Mouse (Mus musculus) CH12F3 (cell line): ENCODE measurements around the gene Rab11fip5.

ENCODE experiments used
- in situ Hi-C: fragments of 300-500 bp; cut with MboI; formaldehyde crosslinking; loops from 2 replicates; pipeline ENCODE4 v1.14.3; 2020; ENCODE audit warnings: low sequenced_read_pairs

Rab11fip5 gene

GRCm38 (mm10) chr6:85374734-85375114 is 290 bp upstream of the Rab11fip5 start:
- in situ Hi-C loops = no loop called here

- in situ Hi-C loops = no loop called here
Measured at GRCm38 (mm10) chr6:85373066-85373860, 1.2 kb downstream of the Rab11fip5 start.

- in situ Hi-C loops = no loop called here
Measured at GRCm38 (mm10) chr6:85372496-85372895, 1.9 kb downstream of the Rab11fip5 start.

- in situ Hi-C loops = no loop called here
Measured at GRCm38 (mm10) chr6:85371859-85372405, 2.5 kb downstream of the Rab11fip5 start.

GRCm38 (mm10) chr6:85370666-85371430 is 3.6 kb downstream of the Rab11fip5 start:
- in situ Hi-C loops = no loop called here

- in situ Hi-C loops = no loop called here
Measured at GRCm38 (mm10) chr6:85370041-85370440, 4.4 kb downstream of the Rab11fip5 start.

GRCm38 (mm10) chr6:85369181-85369860 is 5.1 kb downstream of the Rab11fip5 start:
- in situ Hi-C loops = no loop called here

- in situ Hi-C loops = no loop called here
Measured at GRCm38 (mm10) chr6:85368722-85369121, 5.7 kb downstream of the Rab11fip5 start.

- in situ Hi-C loops = no loop called here
Measured at GRCm38 (mm10) chr6:85368166-85368565, 6.3 kb downstream of the Rab11fip5 start.

GRCm38 (mm10) chr6:85366387-85366786 is 8.0 kb downstream of the Rab11fip5 start:
- in situ Hi-C loops = no loop called here

GRCm38 (mm10) chr6:85364439-85364838 is 10.0 kb downstream of the Rab11fip5 start:
- in situ Hi-C loops = no loop called here

GRCm38 (mm10) chr6:85363906-85364260 is 10.6 kb downstream of the Rab11fip5 start:
- in situ Hi-C loops = no loop called here

- in situ Hi-C loops = no loop called here
Measured at GRCm38 (mm10) chr6:85363231-85363905, 11.1 kb downstream of the Rab11fip5 start.

- in situ Hi-C loops = no loop called here
Measured at GRCm38 (mm10) chr6:85362610-85363009, 11.8 kb downstream of the Rab11fip5 start.

GRCm38 (mm10) chr6:85360311-85360710 is 14.1 kb downstream of the Rab11fip5 start:
- in situ Hi-C loops = no loop called here

GRCm38 (mm10) chr6:85358877-85359276 is 15.6 kb downstream of the Rab11fip5 start:
- in situ Hi-C loops = no loop called here

GRCm38 (mm10) chr6:85356682-85357465 is 17.6 kb downstream of the Rab11fip5 start:
- in situ Hi-C loops = no loop called here

- in situ Hi-C loops = no loop called here
Measured at GRCm38 (mm10) chr6:85355753-85356152, 18.7 kb downstream of the Rab11fip5 start.

GRCm38 (mm10) chr6:85354709-85355108 is 19.7 kb downstream of the Rab11fip5 start:
- in situ Hi-C loops = no loop called here

GRCm38 (mm10) chr6:85353706-85354105 is 20.7 kb downstream of the Rab11fip5 start:
- in situ Hi-C loops = no loop called here
